Mouse (Mus musculus): ENCODE data around the gene Lyz2. TPM values are rescaled to one million over a fixed set of nuclear protein-coding genes. Genes with fewer than 3 reads are reported as not detected.

Lyz2 gene
- total and polyA plus RNA-seq, 3 experiments: not detected

- H3K27me3 ChIP-seq (ENCODE audit: control insufficient read depth in 1 of 2, insufficient read depth in 2 of 2, low read length in 2 of 2): peaks cover 2 to 6% of the 10 kb centered on the region in 2 experiments
- H3K4me3 ChIP-seq (ENCODE audit: control insufficient read depth in 1 of 2, insufficient read depth in 1 of 2, low read depth in 2 of 2, low read length in 2 of 2): no peak overlapping the region
- peaks cover 0 to 19% of the 10 kb centered on the region in 2 experiments; a peak in 2 of 4 replicates for H3K36me3 ChIP-seq (ENCODE audit: control insufficient read depth in 1 of 2, insufficient read depth in 2 of 2, low read length in 2 of 2)
- no peak overlapping the region for H3K27ac ChIP-seq (ENCODE audit: control insufficient read depth, low read depth, low read length)
- no peak for DNase-seq (ENCODE audit: low read depth, low spot score)
- TF ChIP-seq ZC3H11A (IDR thresholded peaks at IDR 0.05; ENCODE audit: low read depth, low read length) (no peak), CHD1 (IDR thresholded peaks at IDR 0.05; ENCODE audit: low read depth, low read length) (no peak), UBTF (IDR thresholded peaks at IDR 0.05; ENCODE audit: borderline replicate concordance, insufficient read depth, low read depth, low read length) (no peak), MAFK (IDR thresholded peaks at IDR 0.05; ENCODE audit: borderline replicate concordance, low read depth, low read length) (no peak), GABPA (IDR thresholded peaks at IDR 0.05; ENCODE audit: low read depth, low read length) (no peak), SIN3A (IDR thresholded peaks at IDR 0.05; ENCODE audit: low read length) (no peak), BHLHE40 (IDR thresholded peaks at IDR 0.05; ENCODE audit: borderline replicate concordance, low read depth, low read length) (no peak), MAZ (IDR thresholded peaks at IDR 0.05; ENCODE audit: low read depth, low read length) (no peak), ELF1 (IDR thresholded peaks at IDR 0.05; ENCODE audit: low read depth, low read length) (no peak), RAD21 (IDR thresholded peaks at IDR 0.05; ENCODE audit: low read depth, low read length) (no peak), MAX (IDR thresholded peaks at IDR 0.05; ENCODE audit: low read length) (no peak)
- H3K79me2 ChIP-seq (ENCODE audit: control insufficient read depth, insufficient read depth, low read length, poor library complexity): no peaks in the 10 kb centered on the region
- no peak overlapping the region for H3K9ac ChIP-seq (ENCODE audit: control insufficient read depth, low read depth, low read length, poor library complexity, severe bottlenecking)
- H3K9me3 ChIP-seq (replicated peaks; ENCODE audit: insufficient read depth, low read length): no peaks in the 10 kb centered on the region
- peaks cover 11 to 15% of the 10 kb centered on the region in 2 experiments; a peak in 3 of 4 replicates for H3K4me1 ChIP-seq (ENCODE audit: control insufficient read depth in 1 of 2, insufficient read depth in 2 of 2, low read length in 2 of 2)
Measured at GRCm38 (mm10) chr10:117299106-117299505, 17.0 kb upstream of the Lyz2 start.

GRCm38 (mm10) chr10:117298336-117298735 is 16.2 kb upstream of the Lyz2 start:
- Histone ChIP-seq H3K79me2 (ENCODE audit: control insufficient read depth, insufficient read depth, low read length, poor library complexity) (no peaks in the 10 kb centered on the region), H3K27me3 (ENCODE audit: control insufficient read depth in 1 of 2, insufficient read depth in 2 of 2, low read length in 2 of 2) (peaks cover 2 to 8% of the 10 kb centered on the region in 2 experiments), H3K9ac (ENCODE audit: control insufficient read depth, low read depth, low read length, poor library complexity, severe bottlenecking) (no peak overlapping the region), H3K4me3 (ENCODE audit: control insufficient read depth in 1 of 2, insufficient read depth in 1 of 2, low read depth in 2 of 2, low read length in 2 of 2) (no peak overlapping the region), H3K4me1 (ENCODE audit: control insufficient read depth in 1 of 2, insufficient read depth in 2 of 2, low read length in 2 of 2) (peaks cover 11 to 15% of the 10 kb centered on the region in 2 experiments; a peak in 3 of 4 replicates), H3K27ac (ENCODE audit: control insufficient read depth, low read depth, low read length) (no peak overlapping the region), H3K9me3 (replicated peaks; ENCODE audit: insufficient read depth, low read length) (no peaks in the 10 kb centered on the region), H3K36me3 (ENCODE audit: control insufficient read depth in 1 of 2, insufficient read depth in 2 of 2, low read length in 2 of 2) (peaks cover 0 to 19% of the 10 kb centered on the region in 2 experiments; a peak in 2 of 4 replicates)
- TF ChIP-seq ETS1 (IDR thresholded peaks at IDR 0.05; ENCODE audit: low read depth, low read length): no peak
- TF ChIP-seq GABPA (IDR thresholded peaks at IDR 0.05; ENCODE audit: low read depth, low read length): no peak
- no peak for TF ChIP-seq MYC (IDR thresholded peaks at IDR 0.05; ENCODE audit: low read depth, low read length)
- TF ChIP-seq MXI1 (IDR thresholded peaks at IDR 0.05; ENCODE audit: low read depth, low read length): no peak
- no peak for TF ChIP-seq CHD2 (IDR thresholded peaks at IDR 0.05; ENCODE audit: low read length)
- TF ChIP-seq ZC3H11A (IDR thresholded peaks at IDR 0.05; ENCODE audit: low read depth, low read length): no peak
- TF ChIP-seq MAX (IDR thresholded peaks at IDR 0.05; ENCODE audit: low read length): no peak
- no peak for TF ChIP-seq POLR2AphosphoS2 (IDR thresholded peaks at IDR 0.05; ENCODE audit: low read length)
- no peak for TF ChIP-seq NRF1 (IDR thresholded peaks at IDR 0.05; ENCODE audit: insufficient read depth, low read depth, low read length, poor library complexity, severe bottlenecking)
- no peak for TF ChIP-seq JUND (IDR thresholded peaks at IDR 0.05; ENCODE audit: low read depth, low read length)
- no peak for TF ChIP-seq NELFE (IDR thresholded peaks at IDR 0.05; ENCODE audit: low read depth, low read length)
- no peak for TF ChIP-seq MYB (IDR thresholded peaks at IDR 0.05; ENCODE audit: low read depth, low read length)
- TF ChIP-seq HCFC1 (IDR thresholded peaks at IDR 0.05; ENCODE audit: low read depth, low read length): no peak
- no peak for TF ChIP-seq RCOR1 (IDR thresholded peaks at IDR 0.05; ENCODE audit: low read depth, low read length)
- no peak for TF ChIP-seq ELF1 (IDR thresholded peaks at IDR 0.05; ENCODE audit: low read depth, low read length)
- DNase-seq (ENCODE audit: low read depth, low spot score): no peak
